Mouse (Mus musculus) cerebellum, postnatal 10 days (tissue): ENCODE measurements around the gene Olfr74.
"Not testable (repeated sequence)": the region's sequence is repeated elsewhere in the genome, so short reads cannot be mapped to it uniquely, and the experiment has no call there.

ENCODE experiments used
- DNase-seq, 2 experiments: peaks; one replicate each; pipeline ENCODE4 v3.0.0; 2021; ENCODE audit warnings: mixed read lengths in 2 of 2

The Olfr74 gene

GRCm38 (mm10) chr2:87974563-87974962 lies at the start of gene Olfr74:
Gene Olfr74, minus strand, starts transcription at chr2:87974663.
- DNase-seq: no peak

GRCm38 (mm10) chr2:88022474-88022873 lies 48.0 kb upstream of the Olfr74 start, which contains the start of gene Olfr1161:
Gene Olfr1161, plus strand, starts transcription at chr2:88022774.
- not testable (repeated sequence) for DNase-seq

DNA sequence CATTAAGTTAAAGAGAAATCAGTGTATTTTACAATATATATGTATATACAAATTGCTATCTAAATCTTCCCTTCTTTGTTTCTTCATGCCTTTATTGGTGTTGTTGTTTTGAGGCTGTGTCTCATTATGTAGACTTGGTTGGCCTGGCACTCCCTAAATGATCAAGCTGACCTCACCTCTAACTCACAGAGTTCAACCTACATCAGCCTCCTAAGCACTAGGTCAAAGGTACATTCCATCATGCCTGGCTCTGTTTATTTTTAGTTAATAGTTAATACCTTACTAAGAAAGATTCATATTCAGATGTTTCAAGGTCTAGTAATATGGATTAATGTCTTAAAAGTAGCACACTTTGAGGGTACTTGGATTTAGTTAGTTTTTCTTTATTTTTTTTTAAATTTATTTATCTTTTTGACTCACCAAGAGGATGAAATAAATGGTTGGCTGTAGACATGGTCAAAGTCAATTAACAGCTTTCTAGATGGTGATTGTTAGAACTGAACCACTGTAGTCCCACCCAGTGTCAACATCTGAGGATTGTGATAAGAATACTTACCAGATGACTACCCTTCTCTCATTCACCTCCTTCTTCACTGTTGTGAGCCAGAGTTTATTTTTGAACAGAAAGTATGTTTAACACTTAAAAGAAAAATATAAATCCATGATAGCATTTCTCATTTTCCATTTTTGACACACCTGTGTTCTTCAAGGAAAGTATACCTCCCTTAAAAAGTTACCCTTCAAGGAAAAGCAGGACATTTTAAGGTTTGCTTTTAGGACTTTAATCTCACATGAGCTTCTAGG lies 33.3 kb upstream of the Olfr74 start, which contains the start of gene Olfr1160:
TSS of gene Olfr1160 (minus strand) at position 754 of the 804 bp plus-strand sequence.
- no peak for DNase-seq

- no peak for DNase-seq
Observed at GRCm38 (mm10) chr2:87989813-87990212, 15.3 kb upstream of the Olfr74 start, which contains the start of gene Olfr1158. Gene Olfr1158, plus strand, starts transcription at chr2:87990113.

GRCm38 (mm10) chr2:87968199-87968598 lies 6.3 kb downstream of the Olfr74 start, which contains the start of gene Olfr1157:
Gene Olfr1157, minus strand, starts transcription at chr2:87968299.
- no peak for DNase-seq

DNA sequence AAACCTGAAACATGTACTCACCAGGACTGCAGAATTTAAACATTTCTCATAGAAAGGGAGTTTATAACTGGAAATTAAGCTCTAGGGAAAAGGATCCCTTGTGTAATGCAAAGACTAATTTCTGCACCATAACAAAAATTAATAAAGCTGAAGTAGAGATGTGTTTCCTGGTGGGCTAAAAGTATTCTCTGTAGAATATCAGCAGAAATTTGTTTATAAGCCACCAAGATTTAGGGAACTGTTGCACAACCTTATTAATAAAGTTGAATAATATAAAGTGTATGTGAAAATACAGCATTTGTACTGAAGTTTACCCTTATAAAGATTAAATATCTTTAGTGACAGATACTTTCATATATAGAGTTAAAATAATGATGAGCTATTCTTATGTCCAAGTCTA lies 21.5 kb downstream of the Olfr74 start, which contains the start of gene Olfr1156:
TSS of gene Olfr1156 (minus strand) at position 101 of the 400 bp plus-strand sequence.
- DNase-seq: no peak

- DNase-seq: no peak
Observed at GRCm38 (mm10) chr2:87945037-87945436, 29.4 kb downstream of the Olfr74 start, which contains the start of gene Olfr1155. Gene Olfr1155, minus strand, starts transcription at chr2:87945137.
